Mouse (Mus musculus) granulocyte monocyte progenitor cell, adult 5-6 weeks (primary cell): Measurements from ENCODE around the gene Serping1. TPM values are rescaled to one million over a fixed set of nuclear protein-coding genes. Genes with fewer than 3 reads are reported as not detected.
A peak's percentile ranks its signal among the peaks of the same experiment; 100 is the strongest.
"Not testable (repeated sequence)": the region's sequence is repeated elsewhere in the genome, so short reads cannot be mapped to it uniquely, and the experiment has no call there.

Source experiments
- ATAC-seq: replicated peaks from 2 replicates; pipeline ENCODE4 v1.8.0; 2016; ENCODE audit warnings: mild to moderate bottlenecking, moderate TSS enrichment, inconsistent platforms; ENCODE audit not compliant: poor library complexity, severe bottlenecking
- total RNA-seq, 2 experiments: library from RNA; stranded (forward) in 1 of 2; stranded (reverse) in 1 of 2; fragments of 200-712, 200-1000 nt in 1 of 2; fragments of >200 nt in 1 of 2; fragmentation: Nextera tagmentation in 1 of 2; gene quantifications; 2 replicates each; pipeline ENCODE4 v1.2.3; 2014 to 2017

Gene Serping1
- not detected in 2 replicates for total RNA-seq (2014; fragmentation: Nextera tagmentation)
- total RNA-seq (2017), result not detected in 2 replicates

GRCm38 (mm10) chr2:84775241-84775640 is at the start of gene Serping1:
Serping1 (minus strand) TSS chr2:84775444.
- ATAC-seq, result no peak

- no peak for ATAC-seq
Measured at GRCm38 (mm10) chr2:84823237-84823636, 48.0 kb upstream of the Serping1 start.

GRCm38 (mm10) chr2:84822552-84822951 is 47.3 kb upstream of the Serping1 start, which contains the start of gene Smtnl1:
Smtnl1 (minus strand) TSS chr2:84822652.
- no peak for ATAC-seq

GRCm38 (mm10) chr2:84819861-84820260 is 44.6 kb upstream of the Serping1 start:
- no peak for ATAC-seq

- no peak for ATAC-seq
Measured at GRCm38 (mm10) chr2:84812676-84813075, 37.4 kb upstream of the Serping1 start.

GRCm38 (mm10) chr2:84811880-84812279 is 36.6 kb upstream of the Serping1 start:
- peak; percentile 13 for ATAC-seq

- ATAC-seq, result peak; percentile 95
Measured at GRCm38 (mm10) chr2:84810886-84811577, 35.8 kb upstream of the Serping1 start.

- ATAC-seq, result peak; percentile 12; the same call in 1 of the 2 replicates
Measured at GRCm38 (mm10) chr2:84810526-84810885, 35.3 kb upstream of the Serping1 start.

- ATAC-seq, result no peak
Measured at GRCm38 (mm10) chr2:84809330-84809729, 34.1 kb upstream of the Serping1 start.

GRCm38 (mm10) chr2:84806546-84806945 is 31.3 kb upstream of the Serping1 start:
- ATAC-seq, result no peak

GRCm38 (mm10) chr2:84803963-84804362 is 28.7 kb upstream of the Serping1 start:
- peak; percentile 75 for ATAC-seq

- ATAC-seq, result not testable (repeated sequence)
Measured at GRCm38 (mm10) chr2:84801223-84801622, 26.0 kb upstream of the Serping1 start.

- ATAC-seq, result no peak
Measured at GRCm38 (mm10) chr2:84800304-84800703, 25.1 kb upstream of the Serping1 start.

GRCm38 (mm10) chr2:84799041-84799561 is 23.9 kb upstream of the Serping1 start:
- peak; percentile 76 for ATAC-seq

GRCm38 (mm10) chr2:84798493-84798921 is 23.3 kb upstream of the Serping1 start, which contains the start of gene Ube2l6:
Ube2l6 (plus strand) TSS chr2:84798828.
- ATAC-seq, result peak; percentile 51

GRCm38 (mm10) chr2:84797833-84798492 is 22.7 kb upstream of the Serping1 start:
- peak; percentile 55 for ATAC-seq

- ATAC-seq, result peak; percentile 23
Measured at GRCm38 (mm10) chr2:84793871-84794270, 18.6 kb upstream of the Serping1 start.

- no peak for ATAC-seq
Measured at GRCm38 (mm10) chr2:84793154-84793553, 17.9 kb upstream of the Serping1 start.

- no peak for ATAC-seq
Measured at GRCm38 (mm10) chr2:84792516-84792915, 17.3 kb upstream of the Serping1 start.

- ATAC-seq, result no peak
Measured at GRCm38 (mm10) chr2:84790418-84790817, 15.2 kb upstream of the Serping1 start.

GRCm38 (mm10) chr2:84788316-84788715 is 13.1 kb upstream of the Serping1 start:
- peak; percentile 83 for ATAC-seq
